Mouse (Mus musculus): Measurements from ENCODE around the gene Slc22a17.

DNA sequence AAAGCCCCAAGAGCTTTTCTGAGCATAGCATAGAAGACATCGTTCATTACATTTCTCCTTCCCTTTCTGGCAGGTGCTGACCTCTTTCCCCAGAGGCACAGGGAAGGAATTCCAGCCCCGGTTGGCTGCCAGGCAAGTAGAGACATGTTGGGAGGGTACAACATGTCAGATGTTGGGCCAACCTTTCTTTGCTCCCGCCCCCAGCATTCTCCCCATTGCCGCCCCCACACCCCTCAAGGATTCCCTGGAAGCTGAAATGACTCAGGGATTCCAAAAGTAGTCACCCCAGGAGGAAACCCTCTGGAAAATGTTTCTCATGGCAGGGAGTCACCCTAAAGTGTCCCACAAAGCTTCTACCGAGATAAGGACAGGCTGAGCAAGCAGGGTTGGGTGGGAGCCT lies 16.9 kb upstream of the Slc22a17 start:
- no peak for TF ChIP-seq TAL1 (IDR thresholded peaks at IDR 0.05; ENCODE audit: low read length)
- TF ChIP-seq GATA1 (IDR thresholded peaks at IDR 0.05; ENCODE audit: low read length): no peak

All from erythroblast, embryonic 14.5 days (primary cell).